Mouse (Mus musculus) ES-E14 (cell line): ENCODE data around the gene Cap2.

ENCODE experiments used
- CHD2 ChIP-seq: IDR thresholded peaks from 2 replicates; pipeline ENCODE4 v1.6.1; 2014; ENCODE audit warnings: mild to moderate bottlenecking, low read depth, low read length, inconsistent platforms
- HCFC1 ChIP-seq: IDR thresholded peaks from 2 replicates; pipeline ENCODE4 v1.6.1; 2012; ENCODE audit warnings: low read length, inconsistent platforms, borderline replicate concordance; ENCODE audit not compliant: insufficient read depth
- ZC3H11A ChIP-seq: IDR thresholded peaks from 2 replicates; pipeline ENCODE4 v1.6.1; 2012; ENCODE audit warnings: low read depth, mild to moderate bottlenecking, inconsistent platforms, low read length, borderline replicate concordance
- ZNF384 ChIP-seq: IDR thresholded peaks from 2 replicates; pipeline ENCODE4 v1.6.1; 2012; ENCODE audit warnings: low read depth, low read length, inconsistent platforms

DNA sequence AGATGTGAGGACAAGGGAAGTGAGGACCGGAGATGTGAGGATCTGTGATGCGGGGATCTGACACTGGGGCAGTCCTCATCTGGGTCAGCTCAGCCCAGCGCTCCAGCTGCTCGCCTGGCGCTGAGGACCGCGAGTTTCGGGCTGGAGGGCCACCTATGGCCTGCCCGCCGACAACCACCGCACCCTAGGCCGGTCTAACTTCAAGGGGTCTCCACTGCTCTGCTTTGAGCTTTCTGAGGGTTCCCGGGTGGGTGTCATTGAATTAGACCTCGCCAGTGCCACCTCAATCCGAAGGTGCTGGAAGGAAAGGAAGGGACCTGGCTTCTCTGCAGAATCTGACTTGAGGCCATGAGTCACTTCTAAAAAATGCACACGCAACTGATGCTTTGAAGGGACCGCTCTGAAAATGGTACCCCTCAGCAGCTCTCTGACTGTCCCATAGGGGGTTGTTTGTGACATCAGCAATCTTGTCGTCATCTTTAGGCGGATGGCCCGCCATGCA is 793 bp downstream of the Cap2 start:
- TF ChIP-seq ZC3H11A (no peak), CHD2 (no peak), ZNF384 (no peak), HCFC1 (no peak)
